Mouse (Mus musculus) monocyte, adult 5-6 weeks (primary cell): ENCODE data around the gene Tns3. TPM values are rescaled to one million over a fixed set of nuclear protein-coding genes. Genes with fewer than 3 reads are reported as not detected.

Experiments used
- ATAC-seq: fragments of 153-309, 156-312 bp; replicated peaks from 2 replicates; pipeline ENCODE4 v1.8.0; 2017; ENCODE audit warnings: mild to moderate bottlenecking; ENCODE audit not compliant: low TSS enrichment, insufficient number of reproducible peaks, severe bottlenecking, poor library complexity, low FRiP score
- total RNA-seq: library from RNA; stranded (forward); fragments of 200-1000, 200-491, 200-594 nt; gene quantifications from 3 replicates; pipeline ENCODE4 v1.2.3, GENCODE M21; 2017

The Tns3 gene
- total RNA-seq, 1 experiment from 2014 or later, result 6.5 TPM

- no peak for ATAC-seq
These were observed 73.1 kb downstream of the Tns3 start for GRCm38 (mm10) chr11:8591271-8591670.

GRCm38 (mm10) chr11:8589226-8589905 is 75.0 kb downstream of the Tns3 start:
- peak; percentile 93 for ATAC-seq

- no peak for ATAC-seq
These were observed 76.4 kb downstream of the Tns3 start for GRCm38 (mm10) chr11:8587941-8588340.

GRCm38 (mm10) chr11:8586996-8587644 is 77.2 kb downstream of the Tns3 start:
- no peak for ATAC-seq

GRCm38 (mm10) chr11:8586374-8586773 is 78.0 kb downstream of the Tns3 start:
- ATAC-seq, result no peak

- ATAC-seq, result no peak
These were observed 78.6 kb downstream of the Tns3 start for GRCm38 (mm10) chr11:8585686-8586085.

- ATAC-seq, result no peak
These were observed 79.4 kb downstream of the Tns3 start for GRCm38 (mm10) chr11:8584925-8585324.

GRCm38 (mm10) chr11:8584307-8584706 is 80.0 kb downstream of the Tns3 start:
- no peak for ATAC-seq

- no peak for ATAC-seq
These were observed 81.2 kb downstream of the Tns3 start for GRCm38 (mm10) chr11:8583137-8583536.

GRCm38 (mm10) chr11:8582101-8582920 is 82.0 kb downstream of the Tns3 start:
- ATAC-seq, result no peak

- no peak for ATAC-seq
These were observed 84.5 kb downstream of the Tns3 start for GRCm38 (mm10) chr11:8579789-8580188.

- 0 out of 2 replicates have a peak, but pooled peaks have one; percentile 13 for ATAC-seq
These were observed 88.8 kb downstream of the Tns3 start for GRCm38 (mm10) chr11:8575217-8576180.

- ATAC-seq, result no peak
These were observed 89.8 kb downstream of the Tns3 start for GRCm38 (mm10) chr11:8574562-8574961.

GRCm38 (mm10) chr11:8572762-8573161 is 91.6 kb downstream of the Tns3 start:
- no peak for ATAC-seq

- no peak for ATAC-seq
These were observed 94.9 kb downstream of the Tns3 start for GRCm38 (mm10) chr11:8569232-8570028.

GRCm38 (mm10) chr11:8568829-8569228 is 95.5 kb downstream of the Tns3 start:
- no peak for ATAC-seq

- ATAC-seq, result peak; percentile 83
These were observed 98.0 kb downstream of the Tns3 start for GRCm38 (mm10) chr11:8566250-8566853.
